Mouse (Mus musculus) retina, embryonic 14.5 days (tissue): Measurements from ENCODE around the gene Mrps18a.
A peak's percentile ranks its signal among the peaks of the same experiment; 100 is the strongest.

ENCODE experiments used
- DNase-seq: peaks from one replicate; pipeline ENCODE4 v3.0.0-alpha.2; 2015; ENCODE audit warnings: low spot score

Mrps18a gene

DNA sequence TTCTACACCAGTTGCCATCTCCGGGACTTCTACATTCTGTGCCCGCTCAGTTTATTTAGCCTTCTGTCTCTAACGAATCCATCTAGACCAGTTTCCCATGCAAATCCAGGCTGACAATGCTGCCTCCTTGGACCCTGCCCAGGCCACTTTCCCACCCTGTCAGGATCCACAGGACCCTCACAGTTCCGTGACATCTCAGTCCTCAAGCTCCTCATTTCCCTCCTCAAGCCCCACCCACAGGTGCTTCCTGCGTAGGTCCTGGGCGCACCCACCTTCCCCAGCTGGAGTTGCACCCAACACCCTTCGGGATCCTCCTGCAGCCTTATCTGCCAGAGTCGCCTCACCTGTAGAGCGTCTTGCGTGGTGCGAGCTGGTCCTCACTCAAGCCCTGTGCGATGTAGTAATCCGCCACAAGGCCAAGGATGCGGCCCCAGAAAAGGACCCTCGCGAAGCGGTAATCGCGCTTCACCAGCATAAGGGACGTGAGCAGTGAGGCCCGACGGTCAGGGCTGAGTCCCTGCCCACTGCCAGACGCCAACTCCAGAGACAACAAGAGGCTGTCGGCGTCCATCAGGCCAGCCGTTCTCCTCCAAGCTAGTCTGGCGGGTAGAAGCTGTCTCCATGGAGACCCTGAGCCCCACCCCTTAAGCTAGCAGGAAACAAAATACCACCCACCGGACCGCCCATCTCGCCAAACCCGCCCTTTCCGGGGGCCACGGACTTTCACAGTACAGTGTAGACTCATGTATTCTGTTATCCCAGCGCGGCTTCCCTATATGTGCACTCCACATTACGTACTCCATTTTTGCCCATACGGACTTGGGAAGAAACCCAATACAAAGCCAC lies 33.0 kb downstream of the Mrps18a start, which contains the start of gene Rsph9:
Gene Rsph9 (minus strand): TSS at position 639 of the 846 bp plus-strand sequence.
- peak; percentile 88 for DNase-seq

DNA sequence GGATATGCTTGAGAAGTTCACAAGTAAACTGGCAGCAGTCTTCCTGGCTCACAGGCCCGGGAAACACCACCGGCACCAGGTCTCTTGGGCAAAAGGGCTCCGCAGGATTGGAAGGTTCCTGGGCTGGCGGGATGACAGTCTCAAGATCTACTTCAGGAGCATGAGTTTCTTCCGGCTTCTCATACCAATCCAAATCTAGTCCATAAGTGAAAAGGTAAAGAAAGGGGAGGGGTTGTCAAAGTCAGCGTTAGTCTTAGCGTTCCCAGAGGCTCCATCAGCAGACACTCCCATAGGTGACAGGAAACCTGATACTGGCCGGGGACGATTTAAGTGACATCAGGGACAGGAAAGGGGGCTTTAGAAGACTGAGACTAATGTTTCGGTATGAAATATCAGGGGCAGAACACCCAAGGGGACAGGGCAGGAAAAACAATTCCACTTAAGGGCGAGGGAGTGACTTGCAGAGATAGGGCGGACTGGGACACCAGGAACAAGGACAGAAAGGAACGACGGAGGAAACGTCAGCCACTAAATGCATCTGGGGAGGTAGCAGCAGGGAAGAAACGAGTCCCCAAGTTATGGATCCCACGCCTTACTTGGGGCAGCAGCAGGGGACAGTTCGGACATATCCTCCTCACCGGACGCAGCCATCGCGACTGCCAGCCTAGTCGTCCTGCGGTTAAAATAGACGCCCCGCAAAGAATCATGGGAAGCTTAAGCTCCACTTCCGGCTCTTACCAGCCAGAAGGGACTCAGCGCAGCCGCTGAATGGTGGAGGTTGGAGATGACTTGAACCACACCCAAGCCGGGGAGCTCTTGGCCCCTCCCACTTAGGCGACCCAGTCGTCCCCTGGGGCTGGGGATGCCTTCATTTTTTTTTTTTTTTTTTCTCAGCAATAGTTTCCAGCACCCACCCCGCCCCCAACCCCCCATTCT lies 42.3 kb downstream of the Mrps18a start, which contains the start of gene Mad2l1bp:
Gene Mad2l1bp (minus strand): TSS at position 707 of the 936 bp plus-strand sequence.
- peak; percentile 97 for DNase-seq

DNA sequence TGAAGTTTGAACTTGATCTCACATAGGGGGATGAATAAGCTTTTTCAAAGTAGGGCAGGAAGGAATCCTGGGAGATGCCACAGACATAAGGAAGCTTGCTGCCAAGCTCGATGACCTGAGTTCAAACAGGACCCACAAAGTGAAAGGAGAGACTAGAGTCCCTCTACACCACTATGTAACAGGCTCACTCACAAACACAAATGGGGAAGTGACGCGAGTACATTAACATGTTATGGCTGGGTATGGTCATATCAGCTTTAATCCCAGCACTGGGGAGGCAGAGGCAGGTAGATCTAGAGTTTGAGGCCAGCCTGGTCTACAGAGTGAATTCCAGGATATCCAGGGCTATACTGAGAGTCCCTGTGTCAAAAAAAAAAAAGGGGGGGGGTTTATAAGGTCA lies 43.5 kb downstream of the Mrps18a start:
- no peak for DNase-seq

DNA sequence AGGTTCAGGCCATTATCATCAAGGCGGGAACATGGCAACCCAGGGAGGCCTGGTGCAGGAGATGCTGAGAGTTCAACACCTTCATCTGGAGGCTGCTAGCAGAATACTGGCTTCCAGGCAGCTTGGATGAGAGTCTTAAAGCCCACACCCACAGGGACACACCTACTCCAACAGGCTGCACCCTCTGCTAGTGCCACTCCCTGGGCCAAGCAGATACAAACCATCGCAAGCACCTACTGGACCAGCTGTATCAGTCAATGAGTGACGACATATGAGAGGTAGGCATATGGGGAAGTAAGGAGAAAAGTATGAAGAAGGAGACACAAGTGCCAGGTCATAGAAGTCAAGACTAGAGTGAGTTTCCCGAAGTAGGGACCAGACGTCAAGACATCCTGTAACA lies 45.9 kb downstream of the Mrps18a start:
- DNase-seq: no peak

DNA sequence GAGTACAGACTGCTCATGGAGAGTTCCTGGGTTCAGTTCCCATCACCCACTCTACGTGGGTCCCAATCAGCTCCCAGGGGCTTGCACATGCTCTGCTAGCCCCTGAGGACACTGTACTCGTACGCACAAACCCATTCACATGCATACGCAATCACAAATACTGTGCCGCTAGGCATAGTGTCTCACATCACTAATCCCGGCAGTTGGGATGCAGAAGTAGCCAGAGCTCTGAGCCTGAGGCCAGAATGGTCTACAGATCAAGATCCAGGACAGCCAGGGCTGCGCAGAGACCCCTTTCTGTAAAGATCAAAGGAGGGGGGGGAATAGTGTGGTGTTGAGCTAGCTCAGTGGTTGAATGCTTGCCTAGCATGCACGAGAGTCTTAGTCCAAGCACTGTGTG lies 46.3 kb downstream of the Mrps18a start:
- no peak for DNase-seq

DNA sequence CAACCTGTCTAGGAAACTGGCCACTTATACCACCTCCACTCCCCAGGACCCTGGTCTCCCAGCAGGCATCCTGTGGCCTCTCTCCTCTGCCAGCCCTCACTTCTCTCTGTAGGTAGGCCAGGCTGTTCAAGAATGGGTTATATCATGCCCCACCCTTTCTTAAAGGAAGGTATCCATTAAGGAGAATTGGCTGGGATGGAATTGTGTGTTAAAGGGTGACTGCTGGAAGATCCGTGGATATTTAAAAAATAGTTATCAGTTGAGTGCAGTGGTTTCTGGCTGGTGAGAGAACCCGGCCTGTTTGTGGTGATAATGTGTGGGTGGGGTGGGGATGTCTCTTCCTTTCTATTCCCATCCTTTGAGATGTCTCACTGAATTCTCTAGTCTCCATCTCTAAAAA lies 48.5 kb downstream of the Mrps18a start:
- no peak for DNase-seq

DNA sequence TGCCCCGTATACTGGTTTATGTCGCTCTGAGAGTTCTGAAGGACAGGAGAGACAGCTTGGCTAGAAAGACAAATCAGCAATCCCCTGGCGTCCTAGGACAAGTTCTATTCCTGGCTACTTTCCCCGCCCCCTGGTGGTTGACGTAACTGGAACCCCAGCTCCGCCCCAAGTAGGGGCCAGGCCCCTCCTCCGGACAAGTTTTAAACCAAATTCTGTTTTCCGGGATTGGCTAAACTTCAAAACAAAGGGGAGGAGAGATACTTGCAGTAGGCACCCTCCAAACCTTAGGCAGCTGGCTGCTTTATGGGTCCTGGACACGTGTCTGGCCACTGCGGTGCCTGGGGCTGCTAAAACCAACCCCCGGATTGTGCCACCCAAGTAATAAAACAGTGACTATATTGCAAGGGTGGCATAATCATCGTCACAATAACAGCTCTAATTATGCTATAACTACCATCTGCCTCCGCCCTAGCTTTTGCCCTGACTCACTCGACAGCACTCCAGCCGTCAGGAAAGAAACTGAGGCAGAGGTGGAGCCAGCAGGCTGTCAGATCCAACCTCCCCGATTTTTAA lies 49.4 kb downstream of the Mrps18a start:
- DNase-seq: peak; percentile 88

DNA sequence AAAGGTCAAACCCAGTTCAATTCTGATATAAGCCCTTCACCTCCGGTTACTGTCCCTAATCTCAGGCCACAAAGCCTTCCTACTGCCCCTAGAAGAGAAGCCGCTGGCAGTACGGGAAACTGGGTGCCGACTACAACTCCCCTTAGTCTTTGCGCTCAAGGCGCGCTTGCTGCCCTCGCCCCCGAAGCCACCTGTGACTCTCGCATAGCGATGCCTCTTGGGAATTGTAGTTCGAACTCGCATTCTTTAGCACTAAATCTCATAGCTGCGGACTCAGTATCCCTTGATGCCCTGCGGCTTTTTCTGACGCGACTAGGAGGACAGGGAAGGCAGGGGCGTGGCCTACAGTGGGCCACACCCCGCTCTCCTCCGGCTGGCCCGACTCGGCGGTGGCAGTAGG lies 49.9 kb downstream of the Mrps18a start, which contains the start of gene Gtpbp2:
Gene Gtpbp2 (plus strand): TSS at position 347 of the 400 bp plus-strand sequence.
- DNase-seq: peak; percentile 100

DNA sequence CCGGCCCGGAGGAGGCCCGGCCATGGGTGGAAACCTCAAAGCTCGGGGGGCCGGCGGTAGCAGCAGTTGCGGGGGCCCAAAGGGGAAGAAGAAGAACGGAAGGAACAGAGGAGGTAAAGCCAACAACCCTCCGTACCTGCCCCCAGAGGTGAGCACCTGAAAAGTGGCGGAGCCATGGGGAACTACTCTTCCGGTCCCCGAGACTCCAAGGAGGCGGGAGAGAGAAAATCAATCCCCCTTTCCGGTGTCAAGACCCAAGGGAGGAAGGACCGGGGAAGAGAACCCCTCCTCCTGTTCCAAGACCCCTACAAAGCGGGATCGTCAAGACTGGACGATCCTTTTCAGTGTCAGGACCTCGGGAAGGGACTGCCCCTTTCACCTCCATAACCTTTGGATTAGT lies 50.4 kb downstream of the Mrps18a start:
- peak; percentile 59 for DNase-seq

DNA sequence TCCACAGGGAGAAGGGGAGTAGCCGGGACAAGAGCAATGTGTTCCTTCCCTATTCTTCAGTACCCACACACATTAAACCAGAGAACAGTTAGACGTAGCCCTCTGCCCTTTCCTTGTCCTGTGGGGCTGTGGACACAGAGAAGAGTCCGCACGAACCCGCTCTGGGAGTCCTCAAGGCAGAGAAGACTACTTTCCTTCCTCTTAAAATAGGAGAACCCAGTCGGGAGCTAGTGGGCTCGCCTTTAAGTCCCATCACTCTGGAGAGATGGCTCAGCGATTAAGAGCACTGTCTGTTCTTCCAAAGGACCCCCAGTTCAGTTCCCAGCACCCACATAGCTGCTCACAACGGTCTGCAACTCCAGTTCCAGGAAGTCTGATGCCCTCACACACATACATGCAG lies 50.9 kb downstream of the Mrps18a start:
- no peak for DNase-seq

DNA sequence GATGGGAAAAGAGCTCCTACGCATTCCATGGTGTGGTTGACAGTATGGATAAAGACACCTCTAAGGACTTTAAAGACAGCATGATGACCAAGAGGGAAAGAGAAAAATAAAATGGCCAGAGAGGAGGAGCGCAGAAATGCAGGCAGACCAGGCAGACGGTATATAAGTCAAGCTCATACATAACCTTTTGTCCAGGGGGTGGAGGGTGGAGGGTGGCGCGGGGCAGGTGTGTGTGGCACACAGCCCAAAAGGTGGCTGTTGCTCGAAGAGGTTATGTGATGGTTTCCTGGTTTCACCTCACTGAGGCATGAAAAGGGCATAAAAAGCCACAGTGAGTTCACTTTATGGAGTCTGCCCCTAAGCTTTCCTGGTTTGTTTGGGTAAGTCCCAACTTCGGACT lies 51.8 kb downstream of the Mrps18a start:
- DNase-seq: no peak

DNA sequence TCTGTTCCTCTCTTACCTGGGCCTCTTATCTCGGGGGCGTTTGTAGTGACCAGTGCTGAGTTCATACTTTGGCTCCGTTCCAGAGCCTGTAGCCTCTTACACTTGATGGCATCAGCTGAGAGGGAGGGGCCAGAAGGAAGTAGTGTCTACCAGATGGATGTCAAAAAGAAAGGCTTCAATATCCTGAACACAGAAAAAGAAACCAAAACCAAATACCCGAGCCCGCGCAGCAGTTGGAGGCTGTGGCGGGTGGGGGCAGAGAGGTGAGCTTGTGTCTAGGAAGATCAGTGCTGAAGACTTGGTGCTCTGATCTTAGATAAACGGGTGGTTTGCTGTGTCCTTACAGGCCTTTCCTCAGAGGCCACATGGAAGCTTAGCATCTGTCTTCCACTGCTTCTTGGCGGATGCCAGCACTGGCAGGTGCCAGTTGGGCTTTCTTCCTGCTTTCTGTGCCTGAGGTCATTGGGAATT lies 52.2 kb downstream of the Mrps18a start:
- DNase-seq: no peak

DNA sequence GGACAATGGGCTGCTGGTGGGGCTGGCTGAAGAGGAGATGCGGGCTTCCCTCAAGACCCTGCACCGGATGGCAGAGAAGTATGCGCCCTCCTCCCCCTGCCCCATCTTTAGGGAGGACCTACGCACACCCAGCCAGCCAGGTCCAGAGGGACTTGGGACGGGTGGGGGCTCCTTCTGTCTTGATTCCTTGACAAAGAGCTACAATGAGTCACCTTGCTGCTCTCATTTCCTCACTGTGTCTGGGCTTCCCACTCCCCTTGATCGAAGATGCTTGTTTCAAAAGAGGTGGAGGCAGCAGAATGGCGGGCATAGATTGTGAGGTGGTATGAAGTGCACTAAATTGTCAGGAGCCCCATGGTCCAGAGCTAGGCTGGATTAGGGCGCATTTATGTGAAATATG lies 53.5 kb downstream of the Mrps18a start:
- no peak for DNase-seq

DNA sequence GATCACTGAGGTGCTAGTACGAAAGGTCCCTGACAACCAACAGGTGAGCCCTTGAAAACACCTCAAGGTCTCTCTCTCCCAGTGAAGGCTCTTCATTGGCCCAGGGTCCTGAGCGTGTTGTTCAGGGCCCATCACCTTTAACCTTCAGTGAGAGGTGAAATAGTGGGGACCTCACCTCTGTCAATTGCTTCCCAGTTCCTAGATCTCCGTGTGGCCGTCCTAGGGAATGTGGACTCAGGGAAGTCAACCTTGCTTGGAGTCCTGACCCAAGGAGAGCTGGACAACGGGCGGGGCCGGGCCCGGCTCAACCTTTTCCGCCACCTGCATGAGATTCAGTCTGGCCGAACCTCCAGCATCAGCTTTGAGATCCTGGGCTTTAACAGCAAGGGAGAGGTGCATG lies 54.0 kb downstream of the Mrps18a start:
- no peak for DNase-seq

DNA sequence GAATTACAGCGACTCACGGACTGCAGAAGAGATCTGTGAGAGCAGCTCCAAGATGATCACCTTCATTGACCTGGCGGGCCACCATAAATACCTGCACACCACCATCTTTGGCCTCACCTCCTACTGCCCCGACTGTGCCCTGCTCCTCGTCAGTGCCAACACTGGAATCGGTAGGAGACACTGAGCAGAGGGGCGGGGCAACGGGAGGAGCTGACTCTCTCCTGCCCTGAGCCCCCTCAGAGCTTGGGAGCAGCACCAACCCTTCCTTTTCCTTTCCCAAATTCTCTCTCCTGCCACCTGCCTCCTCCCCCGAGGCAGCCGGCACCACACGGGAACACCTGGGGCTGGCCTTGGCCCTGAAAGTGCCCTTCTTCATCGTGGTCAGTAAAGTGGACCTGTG lies 54.7 kb downstream of the Mrps18a start:
- no peak for DNase-seq

DNA sequence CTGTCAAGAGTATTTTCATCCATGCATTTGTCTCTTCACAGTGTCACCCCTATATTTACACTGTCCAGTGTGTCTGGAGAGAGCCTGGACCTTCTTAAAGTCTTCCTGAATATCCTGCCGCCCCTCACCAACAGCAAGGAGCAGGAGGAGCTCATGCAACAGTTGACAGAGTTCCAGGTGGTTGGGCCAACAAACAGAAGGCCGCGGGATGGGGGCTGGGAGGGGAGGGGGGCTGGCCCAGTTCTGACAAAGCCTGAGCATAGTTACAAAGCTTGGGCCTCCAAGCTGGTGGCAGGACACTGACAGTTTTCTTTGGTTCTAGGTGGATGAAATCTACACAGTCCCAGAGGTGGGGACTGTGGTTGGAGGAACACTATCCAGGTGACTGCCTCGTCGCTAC lies 55.5 kb downstream of the Mrps18a start:
- no peak for DNase-seq

DNA sequence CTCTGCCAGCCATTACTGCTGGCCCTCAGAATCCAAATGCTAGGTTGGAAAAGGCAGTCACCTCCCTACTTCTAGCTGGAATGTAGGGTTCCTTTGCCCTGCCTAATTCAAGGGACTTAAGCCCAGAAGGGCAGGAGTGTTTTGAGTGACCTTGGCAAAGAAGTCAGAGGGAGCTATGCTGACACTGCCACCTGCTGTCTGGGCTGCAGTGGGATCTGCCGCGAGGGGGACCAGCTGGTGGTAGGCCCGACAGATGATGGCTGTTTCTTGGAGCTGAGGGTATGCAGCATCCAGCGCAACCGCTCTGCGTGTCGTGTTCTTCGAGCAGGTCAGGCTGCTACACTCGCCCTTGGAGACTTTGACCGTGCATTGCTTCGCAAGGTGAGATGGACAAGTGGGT lies 56.2 kb downstream of the Mrps18a start:
- DNase-seq: peak; percentile 24

DNA sequence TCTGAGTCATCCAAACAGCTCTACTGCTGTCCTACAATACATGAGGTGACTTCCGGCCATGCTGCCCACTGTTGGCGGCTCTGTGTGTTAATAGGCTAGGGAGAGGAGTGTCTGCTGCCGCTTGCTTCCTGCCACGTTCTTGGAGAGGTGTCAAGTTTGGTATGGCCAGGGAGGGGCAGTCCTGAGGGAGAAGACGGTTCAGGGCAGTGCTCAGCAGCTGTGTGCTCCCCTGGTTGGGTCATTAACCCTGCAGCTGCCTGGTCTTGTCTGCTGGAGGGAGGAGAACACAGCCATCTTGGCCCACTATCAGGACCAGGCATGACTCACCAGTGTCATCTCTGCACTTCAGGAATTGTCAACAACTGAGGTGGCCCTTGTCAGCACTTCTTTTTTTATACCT lies 57.5 kb downstream of the Mrps18a start:
- DNase-seq: no peak

DNA sequence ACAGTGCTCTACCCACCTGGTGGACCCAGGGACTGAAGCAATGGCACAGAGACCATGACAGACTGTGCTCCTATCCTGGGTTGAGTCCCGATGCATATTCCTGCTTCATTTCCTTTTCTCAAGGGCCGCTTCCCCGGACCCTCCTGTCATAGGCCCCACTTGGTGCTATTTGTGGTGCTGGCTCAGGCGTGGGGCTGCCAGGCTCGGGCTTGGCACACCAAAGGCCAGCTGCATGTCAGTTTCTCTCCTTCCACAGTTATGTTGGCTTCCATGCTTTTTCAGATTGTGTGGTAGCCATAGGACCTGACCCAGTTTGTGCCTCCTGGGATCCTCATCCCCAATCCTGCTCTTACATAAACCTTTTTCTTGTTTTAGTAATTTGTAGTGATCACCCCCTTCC lies 58.0 kb downstream of the Mrps18a start:
- no peak for DNase-seq

DNA sequence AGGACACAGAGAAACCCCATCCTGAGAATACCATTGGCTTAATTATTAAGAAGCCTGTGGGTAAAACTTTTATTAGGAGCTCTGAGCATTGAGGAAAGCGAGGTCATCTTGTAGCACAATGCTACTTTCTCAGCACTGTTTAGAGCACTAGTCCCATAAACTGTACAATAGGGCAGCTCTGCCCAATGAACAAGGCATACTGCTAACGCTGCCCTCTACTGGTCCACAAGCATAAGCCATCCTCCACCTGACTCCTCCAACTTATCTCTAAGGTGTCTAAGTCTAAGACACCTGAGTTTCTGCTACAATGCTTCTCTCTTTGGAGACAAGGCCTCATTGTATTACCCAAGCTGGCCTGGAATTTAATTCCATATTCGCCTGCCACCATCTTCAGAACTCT lies 59.8 kb downstream of the Mrps18a start:
- peak; percentile 72 for DNase-seq
